Mouse (Mus musculus): ENCODE measurements around the gene Bmpr1b. TPM values are rescaled to one million over a fixed set of nuclear protein-coding genes. Genes with fewer than 3 reads are reported as not detected.

The Bmpr1b gene
- polyA plus RNA-seq, 2 experiments: 8.8 to 11.7 TPM

GRCm38 (mm10) chr3:141948096-141948495, 221.1 kb downstream of the Bmpr1b start:
- Histone ChIP-seq H3K4me2 (replicated peaks; ENCODE audit: low read depth, low read length, severe bottlenecking) (no peak overlapping the region), H3K9me3 (ENCODE audit: control insufficient read depth, low read length) (no peaks in the 10 kb centered on the region), H3K36me3 (ENCODE audit: control insufficient read depth, insufficient read depth, low read length) (no peaks in the 10 kb centered on the region), H3K27ac (replicated peaks; ENCODE audit: low read depth, low read length) (no peak overlapping the region), H3K9ac (ENCODE audit: low read depth, low read length, severe bottlenecking) (no peak overlapping the region), H3K4me1 (ENCODE audit: control insufficient read depth, insufficient read depth, low read length) (peaks cover 30% of the 10 kb centered on the region), H3K4me3 (replicated peaks; ENCODE audit: low read length) (no peak overlapping the region), H3K27me3 (ENCODE audit: control insufficient read depth, insufficient read depth, low read length) (no peaks in the 10 kb centered on the region)
- ATAC-seq (ENCODE audit: low FRiP score, low read depth) (no peak), DNase-seq (ENCODE audit: low spot score) (peak; percentile 51)
- WGBS: 48% methylated on average over 3 of the region's 3 CpGs
- no peak for TF ChIP-seq POLR2A (IDR thresholded peaks at IDR 0.05; ENCODE audit: borderline replicate concordance, extremely low read depth, insufficient read depth, insufficient read length)

DNA sequence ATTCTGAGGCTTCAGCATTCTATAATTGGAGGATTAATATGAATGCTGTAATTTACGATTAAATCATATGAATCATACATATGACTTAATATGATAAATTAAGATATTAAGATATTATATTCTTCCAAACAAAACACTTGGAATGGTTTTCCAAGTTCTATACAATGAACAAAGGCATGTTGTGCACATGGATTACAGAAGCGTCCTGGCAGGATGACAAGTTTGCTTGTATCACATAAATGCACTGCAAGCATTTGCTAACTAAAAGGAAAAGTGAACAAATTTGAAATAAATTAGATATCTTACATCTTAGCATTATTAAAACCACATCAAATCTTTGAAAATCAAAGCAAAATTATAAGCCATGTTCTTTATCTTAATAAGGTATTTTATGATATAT, 222.4 kb downstream of the Bmpr1b start:
- no peak overlapping the region for H3K9ac ChIP-seq (ENCODE audit: low read depth, low read length, severe bottlenecking)
- WGBS: 79% methylated on average over 2 of the region's 2 CpGs
- H3K36me3 ChIP-seq (ENCODE audit: control insufficient read depth, insufficient read depth, low read length): no peaks in the 10 kb centered on the region
- no peak overlapping the region for H3K4me3 ChIP-seq (replicated peaks; ENCODE audit: low read length)
- H3K4me1 ChIP-seq (ENCODE audit: control insufficient read depth, insufficient read depth, low read length): peaks cover 24% of the 10 kb centered on the region
- no peak for ATAC-seq (ENCODE audit: low FRiP score, low read depth)
- peak; percentile 71 for DNase-seq (ENCODE audit: low spot score)
- no peak overlapping the region for H3K4me2 ChIP-seq (replicated peaks; ENCODE audit: low read depth, low read length, severe bottlenecking)
- H3K9me3 ChIP-seq (ENCODE audit: control insufficient read depth, low read length): no peaks in the 10 kb centered on the region
- TF ChIP-seq POLR2A (IDR thresholded peaks at IDR 0.05; ENCODE audit: borderline replicate concordance, extremely low read depth, insufficient read depth, insufficient read length): no peak
- H3K27ac ChIP-seq (replicated peaks; ENCODE audit: low read depth, low read length): no peak overlapping the region
- no peaks in the 10 kb centered on the region for H3K27me3 ChIP-seq (ENCODE audit: control insufficient read depth, insufficient read depth, low read length)

GRCm38 (mm10) chr3:141943317-141943742, 225.9 kb downstream of the Bmpr1b start:
- DNase-seq (ENCODE audit: low spot score) (no peak), ATAC-seq (ENCODE audit: low FRiP score, low read depth) (no peak)
- H3K9me3 ChIP-seq (ENCODE audit: control insufficient read depth, low read length): no peaks in the 10 kb centered on the region
- H3K9ac ChIP-seq (ENCODE audit: low read depth, low read length, severe bottlenecking): no peak overlapping the region
- 62% methylated on average over 3 of the region's 3 CpGs for WGBS
- H3K27me3 ChIP-seq (ENCODE audit: control insufficient read depth, insufficient read depth, low read length): no peaks in the 10 kb centered on the region
- TF ChIP-seq POLR2A (IDR thresholded peaks at IDR 0.05; ENCODE audit: borderline replicate concordance, extremely low read depth, insufficient read depth, insufficient read length): no peak
- H3K36me3 ChIP-seq (ENCODE audit: control insufficient read depth, insufficient read depth, low read length): no peaks in the 10 kb centered on the region
- no peak overlapping the region for H3K27ac ChIP-seq (replicated peaks; ENCODE audit: low read depth, low read length)
- no peak overlapping the region for H3K4me3 ChIP-seq (replicated peaks; ENCODE audit: low read length)
- peaks cover 3% of the 10 kb centered on the region; the same call in 1 of the 2 replicates for H3K4me1 ChIP-seq (ENCODE audit: control insufficient read depth, insufficient read depth, low read length)
- no peak overlapping the region for H3K4me2 ChIP-seq (replicated peaks; ENCODE audit: low read depth, low read length, severe bottlenecking)

- H3K4me2 ChIP-seq (replicated peaks; ENCODE audit: low read depth, low read length, severe bottlenecking): no peak overlapping the region
- H3K27me3 ChIP-seq (ENCODE audit: control insufficient read depth, insufficient read depth, low read length): no peaks in the 10 kb centered on the region
- H3K4me3 ChIP-seq (replicated peaks; ENCODE audit: low read length): no peak overlapping the region
- H3K9ac ChIP-seq (ENCODE audit: low read depth, low read length, severe bottlenecking): no peak overlapping the region
- H3K36me3 ChIP-seq (ENCODE audit: control insufficient read depth, insufficient read depth, low read length): no peaks in the 10 kb centered on the region
- no peak for TF ChIP-seq POLR2A (IDR thresholded peaks at IDR 0.05; ENCODE audit: borderline replicate concordance, extremely low read depth, insufficient read depth, insufficient read length)
- H3K27ac ChIP-seq (replicated peaks; ENCODE audit: low read depth, low read length): no peak overlapping the region
- no peak for DNase-seq (ENCODE audit: low spot score)
- WGBS: 68% methylated on average over 5 of the region's 5 CpGs
- H3K9me3 ChIP-seq (ENCODE audit: control insufficient read depth, low read length): no peaks in the 10 kb centered on the region
- no peak for ATAC-seq (ENCODE audit: low FRiP score, low read depth)
- H3K4me1 ChIP-seq (ENCODE audit: control insufficient read depth, insufficient read depth, low read length): peaks cover 4% of the 10 kb centered on the region; the same call in 1 of the 2 replicates
These were observed 229.0 kb downstream of the Bmpr1b start for GRCm38 (mm10) chr3:141940207-141940606.

- whole genome bisulfite sequencing: 43% methylated on average over 16 of the region's 16 CpGs
- no peak overlapping the region for H3K27ac ChIP-seq (replicated peaks; ENCODE audit: low read depth, low read length)
- no peak for DNase-seq (ENCODE audit: low spot score)
- H3K4me2 ChIP-seq (replicated peaks; ENCODE audit: low read depth, low read length, severe bottlenecking): no peak overlapping the region
- H3K9me3 ChIP-seq (ENCODE audit: control insufficient read depth, low read length): no peaks in the 10 kb centered on the region
- no peak for ATAC-seq (ENCODE audit: low FRiP score, low read depth)
- no peaks in the 10 kb centered on the region for H3K36me3 ChIP-seq (ENCODE audit: control insufficient read depth, insufficient read depth, low read length)
- TF ChIP-seq POLR2A (IDR thresholded peaks at IDR 0.05; ENCODE audit: borderline replicate concordance, extremely low read depth, insufficient read depth, insufficient read length): no peak
- H3K4me1 ChIP-seq (ENCODE audit: control insufficient read depth, insufficient read depth, low read length): peaks cover 7% of the 10 kb centered on the region; the same call in 1 of the 2 replicates
- no peaks in the 10 kb centered on the region for H3K27me3 ChIP-seq (ENCODE audit: control insufficient read depth, insufficient read depth, low read length)
- H3K9ac ChIP-seq (ENCODE audit: low read depth, low read length, severe bottlenecking): no peak overlapping the region
- H3K4me3 ChIP-seq (replicated peaks; ENCODE audit: low read length): no peak overlapping the region
These were observed 232.5 kb downstream of the Bmpr1b start for GRCm38 (mm10) chr3:141936594-141937272.

Data from limb, embryonic 14.5 days (tissue).